Mouse (Mus musculus): ENCODE data around the gene Chuk.

Chuk gene

GRCm38 (mm10) chr19:44107661-44108521, 611 bp upstream of the Chuk start:
- DNase-seq (ENCODE audit: low read depth), result no peak

GRCm38 (mm10) chr19:44104393-44104792, 2.9 kb downstream of the Chuk start:
- no peak for DNase-seq (ENCODE audit: low read depth)

GRCm38 (mm10) chr19:44103001-44103400, 4.3 kb downstream of the Chuk start:
- DNase-seq (ENCODE audit: low read depth), result no peak

GRCm38 (mm10) chr19:44100840-44101239, 6.4 kb downstream of the Chuk start:
- no peak for DNase-seq (ENCODE audit: low read depth)

GRCm38 (mm10) chr19:44086278-44086677, 21.0 kb downstream of the Chuk start:
- no peak for DNase-seq (ENCODE audit: low read depth)

- DNase-seq (ENCODE audit: low read depth), result no peak
Measured at GRCm38 (mm10) chr19:44080920-44081319, 26.4 kb downstream of the Chuk start.

- no peak for DNase-seq (ENCODE audit: low read depth)
Measured at GRCm38 (mm10) chr19:44080023-44080422, 27.3 kb downstream of the Chuk start.

GRCm38 (mm10) chr19:44077024-44077423, 30.3 kb downstream of the Chuk start:
- no peak for DNase-seq (ENCODE audit: low read depth)

- no peak for DNase-seq (ENCODE audit: low read depth)
Measured at GRCm38 (mm10) chr19:44076457-44076856, 30.8 kb downstream of the Chuk start.

- DNase-seq (ENCODE audit: low read depth), result no peak
Measured at GRCm38 (mm10) chr19:44074986-44075385, 32.3 kb downstream of the Chuk start.

- no peak for DNase-seq (ENCODE audit: low read depth)
Measured at GRCm38 (mm10) chr19:44071166-44071565, 36.1 kb downstream of the Chuk start.

GRCm38 (mm10) chr19:44069914-44070232, 37.4 kb downstream of the Chuk start:
- DNase-seq (ENCODE audit: low read depth), result no peak

- DNase-seq (ENCODE audit: low read depth), result peak; percentile 71
Measured at GRCm38 (mm10) chr19:44069121-44069913, 38.0 kb downstream of the Chuk start, which contains the start of gene Erlin1. Gene Erlin1 (minus strand): TSS chr19:44069785.

GRCm38 (mm10) chr19:44068232-44068631, 39.0 kb downstream of the Chuk start:
- no peak for DNase-seq (ENCODE audit: low read depth)

GRCm38 (mm10) chr19:44067323-44068049, 39.8 kb downstream of the Chuk start:
- no peak for DNase-seq (ENCODE audit: low read depth)

GRCm38 (mm10) chr19:44064734-44065133, 42.5 kb downstream of the Chuk start:
- DNase-seq (ENCODE audit: low read depth), result no peak

- no peak for DNase-seq (ENCODE audit: low read depth)
Measured at GRCm38 (mm10) chr19:44063773-44064172, 43.5 kb downstream of the Chuk start.

GRCm38 (mm10) chr19:44060226-44060625, 47.1 kb downstream of the Chuk start:
- no peak for DNase-seq (ENCODE audit: low read depth)

- DNase-seq (ENCODE audit: low read depth), result no peak
Measured at GRCm38 (mm10) chr19:44055173-44055826, 52.0 kb downstream of the Chuk start.

GRCm38 (mm10) chr19:44050388-44050787, 56.9 kb downstream of the Chuk start:
- no peak for DNase-seq (ENCODE audit: low read depth)

GRCm38 (mm10) chr19:44049282-44049681, 58.0 kb downstream of the Chuk start:
- no peak for DNase-seq (ENCODE audit: low read depth)

GRCm38 (mm10) chr19:44045847-44046246, 61.4 kb downstream of the Chuk start:
- DNase-seq (ENCODE audit: low read depth), result no peak
